Mouse (Mus musculus): Measurements from ENCODE around the gene Wdfy4. TPM values are rescaled to one million over a fixed set of nuclear protein-coding genes. Genes with fewer than 3 reads are reported as not detected.

The Wdfy4 gene
- total RNA-seq (2021) = 1 to 10 TPM; 3.9 to 4.6 TPM
- long read RNA-seq, experiment 1, partial matches to known transcripts = 1 of 1 reads
- long read RNA-seq, experiment 1, other reads (novel, unspliced or antisense) = 0 of 1 reads
- long read RNA-seq, experiment 2, partial matches to known transcripts = 1 of 1 reads
- long read RNA-seq, experiment 2, other reads (novel, unspliced or antisense) = 0 of 1 reads

- DNase-seq (ENCODE audit: low spot score in 2 of 2) = no peak
Observed at GRCm38 (mm10) chr14:33185068-33185800, at the start of gene Wdfy4. TSS of gene Wdfy4 (minus strand) at chr14:33185508.

- no peak for DNase-seq (ENCODE audit: low spot score in 2 of 2)
Observed at GRCm38 (mm10) chr14:33232048-33232447, 46.7 kb upstream of the Wdfy4 start.

GRCm38 (mm10) chr14:33231311-33231710 lies 46.0 kb upstream of the Wdfy4 start:
- no peak for DNase-seq (ENCODE audit: low spot score in 2 of 2)

DNA sequence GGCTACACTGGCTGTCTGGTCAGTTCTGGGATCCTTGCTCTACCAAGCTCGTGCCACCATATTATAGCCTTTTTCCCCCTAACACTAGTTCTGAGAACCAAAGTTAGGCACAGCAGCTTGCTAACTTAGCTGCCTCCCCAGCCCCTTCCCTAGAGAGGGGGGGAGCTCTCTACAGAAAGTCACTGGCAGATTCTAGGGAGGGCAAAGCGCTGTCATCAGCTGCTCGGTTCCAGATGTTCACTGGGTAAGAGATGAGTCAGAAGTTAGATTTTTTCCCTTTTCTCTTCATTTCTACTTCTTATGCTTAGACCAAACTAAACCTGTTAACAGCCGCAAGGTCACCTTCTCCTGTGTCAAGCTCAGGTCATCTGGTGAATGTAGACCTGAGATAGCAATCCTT lies 45.4 kb upstream of the Wdfy4 start:
- DNase-seq (ENCODE audit: low spot score in 2 of 2) = no peak

DNA sequence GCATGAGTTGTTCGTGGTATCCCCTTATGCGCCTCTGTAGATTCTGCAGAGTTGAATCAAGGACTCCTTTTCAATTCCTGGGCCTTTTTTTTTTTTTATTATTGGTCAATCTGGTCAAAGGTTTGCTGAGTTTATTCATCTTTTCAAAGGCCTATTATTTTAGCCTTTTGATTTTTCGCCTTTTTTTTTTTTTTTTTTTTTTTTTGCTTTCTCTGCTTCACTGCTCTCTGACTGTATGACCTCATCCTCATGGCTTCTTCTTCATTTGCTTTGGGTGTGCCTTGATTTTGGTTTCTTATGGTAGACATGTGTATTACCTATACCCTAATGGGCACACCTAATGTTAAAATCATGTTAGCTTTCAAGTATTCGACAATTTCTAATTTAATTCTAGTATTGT lies 39.9 kb upstream of the Wdfy4 start:
- no peak for DNase-seq (ENCODE audit: low spot score in 2 of 2)

DNA sequence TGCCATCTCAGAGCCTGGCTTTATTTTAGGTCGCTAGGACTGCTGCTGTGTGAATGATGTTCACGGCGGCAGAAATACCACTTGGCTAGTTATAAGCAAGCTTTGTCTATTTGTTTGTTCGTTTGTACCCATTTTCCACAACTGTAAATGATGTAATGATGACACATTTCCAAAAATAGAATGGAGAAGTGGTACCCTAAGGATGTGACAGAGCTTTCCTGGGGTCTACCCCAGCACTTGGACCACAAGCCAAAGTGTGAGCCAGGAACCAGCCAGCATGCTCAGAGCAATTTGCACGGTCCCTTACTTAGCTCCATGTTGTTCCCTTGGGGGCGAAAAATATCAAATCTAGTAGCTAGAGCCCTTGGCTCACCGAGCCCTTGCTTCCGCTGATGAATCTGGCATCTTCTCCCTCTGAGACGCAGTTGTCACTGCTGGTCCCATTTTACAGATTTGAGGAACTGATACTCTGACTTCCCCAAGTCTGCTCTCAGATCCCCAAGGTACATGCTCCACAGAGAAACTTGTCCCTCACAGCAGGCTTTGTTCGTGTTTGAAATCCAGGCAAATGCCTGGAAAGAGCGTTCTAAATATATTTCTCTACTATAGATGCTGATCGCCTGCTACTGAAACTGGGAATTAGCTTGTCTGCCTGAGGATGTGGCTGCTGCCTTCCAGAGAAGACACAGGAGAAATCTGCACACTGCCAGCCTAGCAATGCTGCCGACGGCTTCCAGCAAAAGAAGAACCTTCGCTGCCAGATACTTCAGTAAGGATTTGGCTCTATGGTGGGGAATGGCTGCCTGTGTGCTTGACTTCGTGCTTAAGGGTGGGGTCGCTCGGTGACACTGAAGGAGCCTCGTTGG lies 31.3 kb upstream of the Wdfy4 start:
- no peak for DNase-seq (ENCODE audit: low spot score in 2 of 2)

DNA sequence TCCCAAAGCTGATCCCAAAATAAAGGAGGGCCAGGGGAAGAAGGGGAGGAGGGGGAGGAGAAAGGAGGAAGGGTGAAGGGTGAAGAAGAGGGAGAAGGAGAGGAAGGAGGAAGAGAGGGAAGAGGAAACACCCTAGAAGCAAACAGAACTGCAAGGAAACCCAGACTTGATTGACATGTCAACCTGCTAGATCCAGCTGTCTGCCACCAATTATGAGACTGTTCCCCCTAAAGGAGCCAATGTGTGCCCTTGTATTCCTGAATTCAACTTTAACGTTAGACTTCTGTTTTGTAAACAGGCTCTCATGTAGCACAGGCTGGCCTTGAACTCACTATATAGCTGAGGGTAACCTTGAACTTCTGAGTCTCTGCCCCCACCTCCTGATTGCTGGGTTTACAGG lies 29.9 kb upstream of the Wdfy4 start:
- no peak for DNase-seq (ENCODE audit: low spot score in 2 of 2)

DNA sequence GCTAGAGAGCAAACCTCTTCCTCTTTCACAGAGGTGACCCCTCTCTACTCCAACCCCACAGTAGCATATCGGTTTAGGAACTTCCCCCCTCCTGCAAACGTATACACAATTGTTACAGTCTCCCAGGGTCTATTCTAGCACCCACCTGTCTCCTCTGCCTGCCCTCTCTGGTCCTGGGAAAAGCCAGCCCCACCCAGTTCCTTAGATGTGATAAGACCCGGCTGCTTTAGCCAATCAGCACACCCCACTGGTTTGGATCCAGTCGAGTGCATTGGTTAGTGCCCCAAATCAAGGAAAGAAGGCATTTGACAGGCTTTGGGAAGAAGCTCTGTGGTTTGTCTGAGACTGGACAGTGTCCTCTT lies 29.4 kb upstream of the Wdfy4 start:
- DNase-seq (ENCODE audit: low spot score in 2 of 2) = no peak

GRCm38 (mm10) chr14:33213823-33214766 lies 28.8 kb upstream of the Wdfy4 start, which contains the start of gene Arhgap22:
TSS of gene Arhgap22 (plus strand) at chr14:33214026.
- DNase-seq (ENCODE audit: low spot score in 2 of 2) = peak; percentile 87 to 88

DNA sequence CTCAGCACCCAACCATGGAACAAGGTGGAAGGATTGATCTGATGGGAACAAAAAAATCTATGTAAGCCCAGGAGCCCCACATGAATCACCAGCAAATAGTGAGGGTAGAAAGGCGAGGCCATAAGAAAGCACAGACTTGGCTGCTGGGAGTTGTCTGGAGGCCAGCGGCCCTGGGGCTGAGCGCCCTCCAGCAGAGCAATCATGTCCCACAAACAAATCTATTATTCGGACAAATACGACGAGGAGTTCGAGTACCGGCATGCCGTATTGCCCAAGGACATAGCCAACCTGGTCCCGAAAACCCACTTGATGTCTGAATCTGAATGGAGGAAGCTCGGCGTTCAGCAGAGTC lies 27.6 kb upstream of the Wdfy4 start:
- no peak for DNase-seq (ENCODE audit: low spot score in 2 of 2)

- DNase-seq (ENCODE audit: low spot score in 2 of 2) = no peak
Observed at GRCm38 (mm10) chr14:33212271-33212957, 27.1 kb upstream of the Wdfy4 start.

GRCm38 (mm10) chr14:33210806-33211205 lies 25.5 kb upstream of the Wdfy4 start:
- no peak for DNase-seq (ENCODE audit: low spot score in 2 of 2)

- no peak for DNase-seq (ENCODE audit: low spot score in 2 of 2)
Observed at GRCm38 (mm10) chr14:33208331-33208730, 23.0 kb upstream of the Wdfy4 start.

DNA sequence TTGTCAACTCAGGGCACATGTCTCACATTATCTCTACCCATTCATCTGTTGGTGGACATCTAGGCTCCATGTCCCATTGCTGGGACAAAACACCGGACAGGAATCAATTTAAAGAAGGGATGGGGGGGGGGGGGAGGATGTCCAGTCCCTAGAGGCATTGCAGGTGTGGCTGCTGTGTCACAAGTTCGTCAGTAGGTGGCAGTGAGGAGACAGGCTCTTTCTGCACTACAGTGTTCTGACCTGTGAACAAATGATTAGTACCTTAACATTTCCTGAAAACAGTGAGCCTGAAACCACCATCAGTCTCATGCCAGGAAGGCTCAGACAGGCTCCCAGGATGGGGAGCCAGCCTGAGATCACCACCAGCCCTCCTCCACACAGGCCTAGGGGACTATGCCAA lies 21.7 kb upstream of the Wdfy4 start:
- no peak for DNase-seq (ENCODE audit: low spot score in 2 of 2)

GRCm38 (mm10) chr14:33205280-33205965 lies 20.1 kb upstream of the Wdfy4 start:
- no peak for DNase-seq (ENCODE audit: low spot score in 2 of 2)

DNA sequence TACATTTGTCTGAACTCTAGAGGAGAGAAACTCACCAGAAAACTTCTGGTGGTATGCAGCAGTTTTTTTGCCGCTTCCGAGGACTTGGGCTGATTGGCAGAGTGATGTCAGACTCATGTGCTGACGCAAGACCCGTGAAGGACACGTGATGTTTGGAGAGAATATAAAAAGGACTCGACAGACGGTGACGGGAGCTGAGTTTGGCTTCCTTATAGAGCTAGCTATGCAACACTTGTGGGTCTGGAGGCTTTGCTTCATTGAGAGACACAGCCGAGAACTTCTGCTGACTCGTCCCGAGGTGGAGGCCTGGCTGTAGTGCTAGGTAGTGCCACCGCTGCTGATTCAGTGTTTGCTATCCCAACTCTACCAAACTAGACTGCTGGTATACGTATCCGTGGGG lies 18.5 kb upstream of the Wdfy4 start:
- no peak for DNase-seq (ENCODE audit: low spot score in 2 of 2)

DNA sequence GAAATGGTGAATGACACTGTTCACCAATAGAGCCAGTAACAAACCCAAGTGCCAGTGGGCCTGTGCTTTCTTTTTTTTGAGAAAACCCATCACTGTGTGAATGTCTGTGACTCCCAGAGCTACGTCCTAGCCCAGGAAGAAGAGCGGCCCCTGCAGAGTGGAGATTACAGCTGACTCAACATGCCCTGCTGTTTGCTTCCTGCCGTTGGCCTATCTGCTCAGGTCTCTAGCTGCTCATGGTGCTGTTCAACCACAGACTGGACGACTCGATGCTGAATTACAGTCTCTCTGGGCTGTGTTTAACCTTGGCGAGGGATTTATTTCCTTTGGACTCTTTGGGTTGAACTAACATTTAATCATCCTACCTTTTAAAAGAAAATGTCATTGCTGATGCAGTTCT lies 17.6 kb upstream of the Wdfy4 start:
- DNase-seq (ENCODE audit: low spot score in 2 of 2) = no peak

- no peak for DNase-seq (ENCODE audit: low spot score in 2 of 2)
Observed at GRCm38 (mm10) chr14:33202161-33202560, 16.9 kb upstream of the Wdfy4 start.

DNA sequence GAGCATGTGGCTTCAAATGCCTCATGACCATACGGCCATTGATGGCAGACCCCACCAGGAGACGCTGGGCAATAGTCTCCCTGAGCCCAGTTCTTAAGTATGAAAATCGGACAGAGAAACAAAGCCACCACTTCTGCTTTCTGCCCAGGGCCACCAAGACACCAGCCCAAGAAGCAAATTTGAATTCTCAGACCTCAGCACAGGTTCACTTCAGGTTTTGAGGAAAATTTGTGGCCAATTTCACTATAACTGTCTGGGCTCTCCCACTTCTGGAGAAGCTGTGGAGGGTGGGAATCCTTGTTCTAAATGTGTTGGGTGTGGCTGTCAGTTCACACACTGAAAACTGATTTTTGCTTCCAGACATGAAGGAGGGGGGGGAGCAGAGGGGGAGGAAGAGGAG lies 8.9 kb upstream of the Wdfy4 start:
- no peak for DNase-seq (ENCODE audit: low spot score in 2 of 2)

- no peak for DNase-seq (ENCODE audit: low spot score in 2 of 2)
Observed at GRCm38 (mm10) chr14:33193762-33194161, 8.5 kb upstream of the Wdfy4 start.

Data from gastrocnemius, postnatal 4 days (tissue).